Mouse (Mus musculus) ovary, postnatal 14 days (tissue): ENCODE data around the gene Cdx2.

Experiments
- DNase-seq: peaks from one replicate; pipeline ENCODE4 v3.0.0; 2022; ENCODE audit warnings: low spot score

Gene Cdx2

GRCm38 (mm10) chr5:147306638-147307397 lies at the start of gene Cdx2:
Gene Cdx2 (minus strand): TSS chr5:147307270.
- no peak for DNase-seq

GRCm38 (mm10) chr5:147356260-147357055 lies 49.4 kb upstream of the Cdx2 start:
- no peak for DNase-seq

GRCm38 (mm10) chr5:147355788-147356187 lies 48.7 kb upstream of the Cdx2 start:
- DNase-seq: no peak

GRCm38 (mm10) chr5:147354985-147355384 lies 47.9 kb upstream of the Cdx2 start:
- no peak for DNase-seq

- DNase-seq: no peak
Measured at GRCm38 (mm10) chr5:147354161-147354780, 47.2 kb upstream of the Cdx2 start.

GRCm38 (mm10) chr5:147351931-147352330 lies 44.9 kb upstream of the Cdx2 start:
- no peak for DNase-seq

GRCm38 (mm10) chr5:147345981-147346380 lies 38.9 kb upstream of the Cdx2 start:
- no peak for DNase-seq

GRCm38 (mm10) chr5:147343904-147344303 lies 36.8 kb upstream of the Cdx2 start:
- no peak for DNase-seq

GRCm38 (mm10) chr5:147342901-147343300 lies 35.8 kb upstream of the Cdx2 start:
- no peak for DNase-seq

- DNase-seq: no peak
Measured at GRCm38 (mm10) chr5:147340741-147341414, 33.8 kb upstream of the Cdx2 start.

GRCm38 (mm10) chr5:147339560-147339959 lies 32.5 kb upstream of the Cdx2 start:
- DNase-seq: no peak

GRCm38 (mm10) chr5:147338967-147339366 lies 31.9 kb upstream of the Cdx2 start:
- no peak for DNase-seq

- no peak for DNase-seq
Measured at GRCm38 (mm10) chr5:147332711-147333110, 25.6 kb upstream of the Cdx2 start.

- DNase-seq: peak; percentile 29
Measured at GRCm38 (mm10) chr5:147331547-147331946, 24.5 kb upstream of the Cdx2 start.

- DNase-seq: no peak
Measured at GRCm38 (mm10) chr5:147329946-147330345, 22.9 kb upstream of the Cdx2 start.

GRCm38 (mm10) chr5:147327636-147328035 lies 20.6 kb upstream of the Cdx2 start:
- no peak for DNase-seq

GRCm38 (mm10) chr5:147325931-147326330 lies 18.9 kb upstream of the Cdx2 start:
- DNase-seq: no peak

GRCm38 (mm10) chr5:147323237-147323917 lies 16.3 kb upstream of the Cdx2 start:
- peak; percentile 51 for DNase-seq

- DNase-seq: no peak
Measured at GRCm38 (mm10) chr5:147322183-147322582, 15.1 kb upstream of the Cdx2 start, which contains the start of gene Urad. Gene Urad (minus strand): TSS chr5:147322440.

GRCm38 (mm10) chr5:147319653-147320052 lies 12.6 kb upstream of the Cdx2 start:
- no peak for DNase-seq

GRCm38 (mm10) chr5:147317991-147318390 lies 10.9 kb upstream of the Cdx2 start:
- DNase-seq: no peak

GRCm38 (mm10) chr5:147317321-147317720 lies 10.3 kb upstream of the Cdx2 start:
- DNase-seq: no peak
